Mouse (Mus musculus): Measurements from ENCODE around the gene Hadhb. TPM values are rescaled to one million over a fixed set of nuclear protein-coding genes. Genes with fewer than 3 reads are reported as not detected.
A peak's percentile ranks its signal among the peaks of the same experiment; 100 is the strongest.

Gene Hadhb
- polyA plus RNA-seq (2015; fragmentation: Nextera tagmentation; extraction: Ambion mirVana) = 124 and 143 TPM in 2 replicates

GRCm38 (mm10) chr5:30154474-30155394 is at the start of gene Hadhb, which contains the start of gene Hadha:
Hadhb (plus strand) TSS chr5:30155248.
Hadha (minus strand) TSS chr5:30155162.
- Histone ChIP-seq H3K9me3 (replicated peaks) (no peaks in the 10 kb centered on the region), H3K9ac (peak within 1 kb of the TSS; percentile 96), H3K27ac (peak within 1 kb of the TSS; percentile 92), H3K36me3 (no peaks in the 10 kb centered on the region), H3K27me3 (no peaks in the 10 kb centered on the region), H3K4me1 (replicated peaks) (peaks cover 47% of the 10 kb centered on the region), H3K4me2 (peak within 1 kb of the TSS; percentile 77), H3K4me3 (replicated peaks) (peak within 1 kb of the TSS; percentile 97)
- peak; percentile 90 for DNase-seq
- under 1% methylated on average over 53 of the region's 53 CpGs for WGBS (ENCODE audit: insufficient replicate concordance)
- ATAC-seq (ENCODE audit: low read depth) = peak; percentile 87

- Histone ChIP-seq H3K4me1 (replicated peaks) (peaks cover 13% of the 10 kb centered on the region), H3K9me3 (replicated peaks) (0 out of 2 replicates have a peak, but pooled peaks cover 3% of the 10 kb centered on the region), H3K9ac (no peak within 1 kb of the TSS), H3K4me3 (replicated peaks) (peak within 1 kb of the TSS; percentile 44), H3K27ac (no peak within 1 kb of the TSS), H3K4me2 (peak within 1 kb of the TSS; percentile 58), H3K27me3 (peaks cover 86% of the 10 kb centered on the region), H3K36me3 (no peaks in the 10 kb centered on the region)
- 2% methylated on average over 29 of the region's 29 CpGs for WGBS (ENCODE audit: insufficient replicate concordance)
- no peak for ATAC-seq (ENCODE audit: low read depth)
- DNase-seq = no peak
Observed at GRCm38 (mm10) chr5:30105668-30106300, 49.3 kb upstream of the Hadhb start, which contains the start of gene 3110082J24Rik. 3110082J24Rik (minus strand) TSS chr5:30106086.

- Histone ChIP-seq H3K36me3 (no peaks in the 10 kb centered on the region), H3K27me3 (peaks cover 96% of the 10 kb centered on the region), H3K9me3 (replicated peaks) (no peaks in the 10 kb centered on the region), H3K4me1 (replicated peaks) (peaks cover 23% of the 10 kb centered on the region), H3K4me3 (replicated peaks) (no peak overlapping the region), H3K4me2 (no peak overlapping the region), H3K27ac (no peak overlapping the region), H3K9ac (no peak overlapping the region)
- ATAC-seq (ENCODE audit: low read depth) (no peak), DNase-seq (no peak)
- 18% methylated on average over 2 of the region's 2 CpGs for WGBS (ENCODE audit: insufficient replicate concordance)
Observed at GRCm38 (mm10) chr5:30106756-30107155, 48.3 kb upstream of the Hadhb start.

- no peak overlapping the region for H3K4me2 ChIP-seq
- WGBS (ENCODE audit: insufficient replicate concordance) = 14% methylated on average over 7 of the region's 7 CpGs
- no peak for DNase-seq
Observed at GRCm38 (mm10) chr5:30107186-30107585, 47.9 kb upstream of the Hadhb start.

GRCm38 (mm10) chr5:30107611-30108041 is 47.4 kb upstream of the Hadhb start:
- ATAC-seq (ENCODE audit: low read depth) (no peak), DNase-seq (no peak)
- Histone ChIP-seq H3K27ac (no peak overlapping the region), H3K9me3 (replicated peaks) (no peaks in the 10 kb centered on the region), H3K9ac (no peak overlapping the region), H3K36me3 (no peaks in the 10 kb centered on the region), H3K27me3 (peaks cover 100% of the 10 kb centered on the region), H3K4me2 (no peak overlapping the region), H3K4me3 (replicated peaks) (no peak overlapping the region), H3K4me1 (replicated peaks) (peaks cover 24% of the 10 kb centered on the region)
- whole genome bisulfite sequencing (ENCODE audit: insufficient replicate concordance) = 19% methylated on average over 5 of the region's 5 CpGs

More at GRCm38 (mm10) chr5:30107186-30107585, 47.9 kb upstream of the Hadhb start:
- Histone ChIP-seq H3K4me1 (replicated peaks) (peaks cover 24% of the 10 kb centered on the region), H3K27me3 (peaks cover 100% of the 10 kb centered on the region), H3K9ac (no peak overlapping the region), H3K36me3 (no peaks in the 10 kb centered on the region), H3K27ac (no peak overlapping the region), H3K9me3 (replicated peaks) (no peaks in the 10 kb centered on the region), H3K4me3 (replicated peaks) (no peak overlapping the region)
- no peak for ATAC-seq (ENCODE audit: low read depth)

- WGBS (ENCODE audit: insufficient replicate concordance) = 60% methylated on average over 6 of the region's 6 CpGs
- Histone ChIP-seq H3K4me2 (no peak overlapping the region), H3K4me3 (replicated peaks) (no peak overlapping the region), H3K4me1 (replicated peaks) (peaks cover 25% of the 10 kb centered on the region), H3K27ac (no peak overlapping the region), H3K27me3 (peaks cover 100% of the 10 kb centered on the region), H3K36me3 (no peaks in the 10 kb centered on the region), H3K9me3 (replicated peaks) (no peaks in the 10 kb centered on the region), H3K9ac (no peak overlapping the region)
- ATAC-seq (ENCODE audit: low read depth) (no peak), DNase-seq (no peak)
Observed at GRCm38 (mm10) chr5:30108233-30108632, 46.8 kb upstream of the Hadhb start.

- DNase-seq (no peak), ATAC-seq (ENCODE audit: low read depth) (no peak)
- H3K27ac ChIP-seq = no peak overlapping the region
- WGBS (ENCODE audit: insufficient replicate concordance) = 48% methylated on average over 2 of the region's 2 CpGs
- H3K4me3 ChIP-seq (replicated peaks) = no peak overlapping the region
- peaks cover 100% of the 10 kb centered on the region for H3K27me3 ChIP-seq
- no peak overlapping the region for H3K9ac ChIP-seq
- H3K9me3 ChIP-seq (replicated peaks) = no peaks in the 10 kb centered on the region
- peaks cover 40% of the 10 kb centered on the region for H3K4me1 ChIP-seq (replicated peaks)
- no peaks in the 10 kb centered on the region for H3K36me3 ChIP-seq
- no peak overlapping the region for H3K4me2 ChIP-seq
Observed at GRCm38 (mm10) chr5:30109899-30110298, 45.1 kb upstream of the Hadhb start.

GRCm38 (mm10) chr5:30110371-30111060 is 44.5 kb upstream of the Hadhb start:
- Histone ChIP-seq H3K36me3 (no peaks in the 10 kb centered on the region), H3K4me2 (peak overlapping the region; percentile 45), H3K9ac (no peak overlapping the region), H3K4me1 (replicated peaks) (peaks cover 35% of the 10 kb centered on the region), H3K4me3 (replicated peaks) (peak overlapping the region; percentile 19), H3K27ac (no peak overlapping the region), H3K27me3 (peaks cover 100% of the 10 kb centered on the region), H3K9me3 (replicated peaks) (no peaks in the 10 kb centered on the region)
- DNase-seq = no peak
- no peak for ATAC-seq (ENCODE audit: low read depth)
- 15% methylated on average over 21 of the region's 22 CpGs for WGBS (ENCODE audit: insufficient replicate concordance)

GRCm38 (mm10) chr5:30111126-30111525 is 43.9 kb upstream of the Hadhb start:
- no peak overlapping the region for H3K27ac ChIP-seq
- no peaks in the 10 kb centered on the region for H3K9me3 ChIP-seq (replicated peaks)
- WGBS (ENCODE audit: insufficient replicate concordance) = under 1% methylated on average over 18 of the region's 18 CpGs
- peaks cover 100% of the 10 kb centered on the region for H3K27me3 ChIP-seq
- DNase-seq (no peak), ATAC-seq (ENCODE audit: low read depth) (peak; percentile 32; the same call in 1 of the 2 replicates)
- H3K36me3 ChIP-seq = no peaks in the 10 kb centered on the region
- H3K9ac ChIP-seq = no peak overlapping the region
- peak overlapping the region; percentile 19 for H3K4me3 ChIP-seq (replicated peaks)
- peak overlapping the region; percentile 45 for H3K4me2 ChIP-seq
- peaks cover 35% of the 10 kb centered on the region for H3K4me1 ChIP-seq (replicated peaks)

- Histone ChIP-seq H3K36me3 (peaks cover 3% of the 10 kb centered on the region; the same call in 1 of the 2 replicates), H3K4me1 (replicated peaks) (peaks cover 35% of the 10 kb centered on the region), H3K4me3 (replicated peaks) (no peak overlapping the region), H3K27me3 (peaks cover 97% of the 10 kb centered on the region), H3K4me2 (peak overlapping the region; percentile 45; the same call in 1 of the 2 replicates), H3K27ac (no peak overlapping the region), H3K9ac (no peak overlapping the region), H3K9me3 (replicated peaks) (no peaks in the 10 kb centered on the region)
- 53% methylated on average over 3 of the region's 3 CpGs for WGBS (ENCODE audit: insufficient replicate concordance)
- ATAC-seq (ENCODE audit: low read depth) (no peak), DNase-seq (no peak)
Observed at GRCm38 (mm10) chr5:30111771-30112170, 43.3 kb upstream of the Hadhb start.
